Mouse (Mus musculus): ENCODE data around the gene Taf15. TPM values are rescaled to one million over a fixed set of nuclear protein-coding genes. Genes with fewer than 3 reads are reported as not detected.
"Not testable (repeated sequence)": the region's sequence is repeated elsewhere in the genome, so short reads cannot be mapped to it uniquely, and the experiment has no call there.

Taf15 gene
- polyA plus RNA-seq, 1 experiment from 2014 or later, result 13.8 TPM

DNA sequence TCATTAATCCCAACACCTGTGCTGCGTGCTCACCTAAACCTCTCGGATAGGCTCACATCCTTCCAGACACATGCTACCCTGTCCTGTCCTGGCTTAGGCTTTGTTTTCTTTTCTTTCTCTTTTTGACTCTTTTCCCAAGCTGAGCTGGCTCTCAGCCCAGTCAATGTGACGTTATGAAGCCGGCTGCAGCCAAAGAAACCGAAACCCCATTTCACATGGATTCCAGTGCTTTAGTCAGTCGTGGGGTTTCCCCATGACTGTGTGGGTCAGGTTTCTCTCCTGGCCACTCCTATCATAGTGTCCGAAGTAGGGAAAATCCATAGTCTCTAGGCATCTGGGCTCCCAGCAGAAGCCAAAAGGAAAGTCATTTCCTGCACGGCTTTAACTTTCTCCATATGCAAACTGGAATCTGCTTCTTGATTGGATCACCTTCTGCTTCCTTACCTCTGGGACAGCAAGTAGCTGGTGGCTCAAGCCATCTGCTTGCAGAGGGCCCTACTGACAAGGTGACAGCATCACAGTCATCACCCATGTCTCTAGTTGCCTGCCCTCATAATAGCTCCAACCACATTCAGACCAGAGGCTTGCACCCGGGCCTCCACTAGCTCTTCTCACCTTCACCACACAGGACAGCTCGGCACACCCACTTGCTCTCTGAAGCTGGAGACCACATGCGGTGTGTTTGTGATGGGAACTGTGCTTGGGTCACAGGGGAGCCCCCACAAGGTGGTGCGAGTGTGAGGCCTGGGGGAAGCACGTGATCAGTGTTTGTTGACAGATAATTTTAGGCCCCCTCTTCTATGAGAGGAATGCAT is 61.9 kb downstream of the Taf15 start:
- Histone ChIP-seq H3K4me2 (ENCODE audit: low read depth, low read length, severe bottlenecking) (no peak overlapping the region), H3K4me3 (ENCODE audit: low read depth, low read length) (no peak overlapping the region), H3K27ac (ENCODE audit: low read depth, low read length) (no peak overlapping the region), H3K9ac (ENCODE audit: low read length) (no peak overlapping the region), H3K9me3 (ENCODE audit: control insufficient read depth, low read length) (no peaks in the 10 kb centered on the region), H3K36me3 (ENCODE audit: control insufficient read depth, insufficient read depth, low read length) (no peaks in the 10 kb centered on the region), H3K4me1 (replicated peaks; ENCODE audit: control insufficient read depth, insufficient read depth, low read length) (no peaks in the 10 kb centered on the region), H3K27me3 (ENCODE audit: control insufficient read depth, insufficient read depth, low read length) (no peaks in the 10 kb centered on the region)
- no peak for ATAC-seq (replicated peaks; ENCODE audit: low FRiP score)
- DNase-seq (ENCODE audit: low spot score), result no peak
- 68% methylated on average over 13 of the region's 13 CpGs for WGBS

DNA sequence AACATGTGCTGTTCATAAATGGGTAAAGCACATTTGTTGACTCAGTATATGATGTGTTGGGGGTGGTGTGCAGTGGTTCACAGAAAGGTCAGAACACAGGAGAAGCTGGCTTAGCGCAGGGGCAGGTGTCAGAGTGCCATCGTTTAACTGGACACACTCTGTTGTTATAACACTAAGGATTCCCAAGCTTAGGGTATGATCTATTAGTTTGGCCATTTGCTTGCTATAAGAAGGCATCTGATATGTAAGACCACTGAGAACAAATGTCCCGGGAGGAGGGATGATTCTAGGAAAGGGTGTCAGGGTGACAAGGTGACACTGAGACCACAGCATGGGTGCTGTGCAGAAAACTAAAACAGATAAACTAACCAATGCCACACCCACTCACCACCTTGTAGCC is 63.9 kb downstream of the Taf15 start:
- 89% methylated on average over 3 of the region's 3 CpGs for WGBS
- Histone ChIP-seq H3K4me1 (replicated peaks; ENCODE audit: control insufficient read depth, insufficient read depth, low read length) (no peaks in the 10 kb centered on the region), H3K27me3 (ENCODE audit: control insufficient read depth, insufficient read depth, low read length) (no peaks in the 10 kb centered on the region), H3K27ac (ENCODE audit: low read depth, low read length) (no peak overlapping the region), H3K4me3 (ENCODE audit: low read depth, low read length) (no peak overlapping the region), H3K9ac (ENCODE audit: low read length) (no peak overlapping the region), H3K4me2 (ENCODE audit: low read depth, low read length, severe bottlenecking) (no peak overlapping the region), H3K9me3 (ENCODE audit: control insufficient read depth, low read length) (no peaks in the 10 kb centered on the region), H3K36me3 (ENCODE audit: control insufficient read depth, insufficient read depth, low read length) (no peaks in the 10 kb centered on the region)
- no peak for ATAC-seq (replicated peaks; ENCODE audit: low FRiP score)
- no peak for DNase-seq (ENCODE audit: low spot score)

DNA sequence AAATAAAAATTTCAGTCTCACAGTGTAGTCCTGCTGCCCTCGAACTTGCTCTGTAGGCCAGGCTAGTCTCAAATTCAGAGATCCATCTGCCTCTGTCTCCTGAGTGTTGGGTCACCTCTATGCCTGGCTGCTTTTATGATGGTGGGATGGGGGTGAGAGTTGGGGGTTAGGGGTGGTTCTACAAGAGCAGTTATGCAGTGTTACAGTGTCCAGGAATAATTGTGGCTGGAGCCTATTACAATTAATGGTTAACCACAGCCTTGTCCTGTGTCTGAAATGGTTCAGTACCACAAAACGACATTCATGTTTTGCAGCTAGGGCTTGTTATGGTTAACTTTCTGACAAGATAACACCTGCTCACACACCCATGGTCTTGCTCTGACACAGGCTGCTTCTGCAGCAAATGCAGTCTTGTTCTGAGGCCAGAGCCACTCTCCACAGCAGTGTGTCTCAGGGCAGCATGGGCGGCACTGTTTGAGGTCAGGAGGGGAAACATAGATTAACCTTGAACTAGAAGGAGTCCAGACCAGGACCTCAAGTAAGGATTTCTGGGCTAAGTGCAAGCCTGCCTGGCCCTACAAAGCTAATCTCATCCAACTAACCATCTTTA is 65.9 kb downstream of the Taf15 start:
- no peak for DNase-seq (ENCODE audit: low spot score)
- Histone ChIP-seq H3K9ac (ENCODE audit: low read length) (no peak overlapping the region), H3K4me1 (replicated peaks; ENCODE audit: control insufficient read depth, insufficient read depth, low read length) (no peaks in the 10 kb centered on the region), H3K4me3 (ENCODE audit: low read depth, low read length) (no peak overlapping the region), H3K27me3 (ENCODE audit: control insufficient read depth, insufficient read depth, low read length) (no peaks in the 10 kb centered on the region), H3K27ac (ENCODE audit: low read depth, low read length) (no peak overlapping the region), H3K4me2 (ENCODE audit: low read depth, low read length, severe bottlenecking) (no peak overlapping the region), H3K36me3 (ENCODE audit: control insufficient read depth, insufficient read depth, low read length) (no peaks in the 10 kb centered on the region), H3K9me3 (ENCODE audit: control insufficient read depth, low read length) (no peaks in the 10 kb centered on the region)
- ATAC-seq (replicated peaks; ENCODE audit: low FRiP score), result no peak
- 88% methylated on average over 3 of the region's 3 CpGs for WGBS

DNA sequence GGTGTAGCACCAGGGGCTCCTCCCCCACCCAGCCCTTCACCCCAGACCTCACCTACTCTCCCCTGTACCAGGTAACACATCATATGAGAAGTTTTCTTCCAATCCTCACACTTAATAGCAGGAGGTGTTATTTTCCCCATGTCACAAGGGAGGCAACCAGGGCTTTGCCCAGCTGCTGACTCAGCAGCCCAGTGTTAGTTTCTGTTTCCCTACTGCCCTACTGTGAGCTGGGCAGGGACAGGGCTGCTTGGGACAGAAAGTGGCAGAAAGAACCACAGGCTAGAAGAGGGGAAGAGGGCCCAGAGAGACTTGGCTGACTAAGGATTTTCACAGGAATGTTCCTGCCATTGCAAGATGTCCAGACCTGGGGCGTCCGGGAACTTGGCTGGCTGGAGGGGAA is 68.0 kb downstream of the Taf15 start:
- DNase-seq (ENCODE audit: low spot score) (no peak), ATAC-seq (replicated peaks; ENCODE audit: low FRiP score) (no peak)
- Histone ChIP-seq H3K4me1 (replicated peaks; ENCODE audit: control insufficient read depth, insufficient read depth, low read length) (no peaks in the 10 kb centered on the region), H3K9ac (ENCODE audit: low read length) (no peak overlapping the region), H3K27ac (ENCODE audit: low read depth, low read length) (no peak overlapping the region), H3K9me3 (ENCODE audit: control insufficient read depth, low read length) (no peaks in the 10 kb centered on the region), H3K36me3 (ENCODE audit: control insufficient read depth, insufficient read depth, low read length) (no peaks in the 10 kb centered on the region), H3K27me3 (ENCODE audit: control insufficient read depth, insufficient read depth, low read length) (no peaks in the 10 kb centered on the region), H3K4me2 (ENCODE audit: low read depth, low read length, severe bottlenecking) (no peak overlapping the region), H3K4me3 (ENCODE audit: low read depth, low read length) (no peak overlapping the region)
- WGBS, result 86% methylated on average over 2 of the region's 2 CpGs

DNA sequence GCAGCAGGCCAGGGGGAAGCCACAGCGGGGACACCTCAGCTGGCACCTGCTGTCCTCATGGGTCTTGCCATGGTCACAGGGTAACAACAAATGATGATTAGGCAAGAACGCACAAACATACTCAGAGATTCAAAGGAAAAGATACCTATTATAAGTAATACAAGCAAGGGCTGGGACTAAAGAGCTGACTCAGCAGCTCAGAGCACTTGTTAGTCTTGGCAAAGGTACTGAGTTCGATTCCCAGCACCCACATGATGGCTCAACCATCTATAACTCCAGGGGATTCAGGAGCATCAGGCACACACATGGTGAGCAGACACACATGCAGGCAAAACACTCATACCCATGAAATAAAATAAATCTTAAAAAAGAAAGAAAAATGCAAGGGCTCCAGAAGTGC is 68.5 kb downstream of the Taf15 start:
- Histone ChIP-seq H3K36me3 (ENCODE audit: control insufficient read depth, insufficient read depth, low read length) (no peaks in the 10 kb centered on the region), H3K27ac (ENCODE audit: low read depth, low read length) (no peak overlapping the region), H3K4me3 (ENCODE audit: low read depth, low read length) (no peak overlapping the region), H3K9me3 (ENCODE audit: control insufficient read depth, low read length) (no peaks in the 10 kb centered on the region), H3K4me1 (replicated peaks; ENCODE audit: control insufficient read depth, insufficient read depth, low read length) (no peaks in the 10 kb centered on the region), H3K27me3 (ENCODE audit: control insufficient read depth, insufficient read depth, low read length) (no peaks in the 10 kb centered on the region), H3K4me2 (ENCODE audit: low read depth, low read length, severe bottlenecking) (no peak overlapping the region), H3K9ac (ENCODE audit: low read length) (no peak overlapping the region)
- DNase-seq (ENCODE audit: low spot score) (no peak), ATAC-seq (replicated peaks; ENCODE audit: low FRiP score) (no peak)
- WGBS, result 90% methylated on average over 3 of the region's 3 CpGs

DNA sequence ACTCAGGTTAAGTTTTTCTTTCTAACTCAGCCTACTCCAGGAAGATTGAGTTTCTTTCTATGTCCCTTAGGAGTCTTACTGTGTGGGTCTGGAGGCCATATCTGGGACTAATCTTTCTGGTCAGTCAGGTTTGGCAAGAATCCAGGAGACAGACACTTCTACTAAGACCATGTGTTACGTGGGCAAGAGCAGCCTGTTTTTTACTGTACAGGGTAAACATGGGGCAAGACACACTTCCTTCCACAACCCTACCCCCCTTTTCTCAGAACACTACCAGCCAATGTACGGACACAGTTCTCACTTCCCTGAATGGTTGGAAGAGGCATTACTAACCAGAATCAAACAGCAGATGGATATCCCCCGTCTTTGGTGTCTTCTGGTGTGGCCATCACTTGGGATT is 71.3 kb downstream of the Taf15 start:
- no peaks in the 10 kb centered on the region for H3K27me3 ChIP-seq (ENCODE audit: control insufficient read depth, insufficient read depth, low read length)
- WGBS, result 75% methylated on average over 3 of the region's 3 CpGs
- no peaks in the 10 kb centered on the region for H3K9me3 ChIP-seq (ENCODE audit: control insufficient read depth, low read length)
- DNase-seq (ENCODE audit: low spot score) (no peak), ATAC-seq (replicated peaks; ENCODE audit: low FRiP score) (no peak)
- H3K4me1 ChIP-seq (replicated peaks; ENCODE audit: control insufficient read depth, insufficient read depth, low read length), result no peaks in the 10 kb centered on the region
- no peak overlapping the region for H3K4me3 ChIP-seq (ENCODE audit: low read depth, low read length)
- H3K9ac ChIP-seq (ENCODE audit: low read length), result no peak overlapping the region
- no peaks in the 10 kb centered on the region for H3K36me3 ChIP-seq (ENCODE audit: control insufficient read depth, insufficient read depth, low read length)
- H3K4me2 ChIP-seq (ENCODE audit: low read depth, low read length, severe bottlenecking), result no peak overlapping the region
- no peak overlapping the region for H3K27ac ChIP-seq (ENCODE audit: low read depth, low read length)

DNA sequence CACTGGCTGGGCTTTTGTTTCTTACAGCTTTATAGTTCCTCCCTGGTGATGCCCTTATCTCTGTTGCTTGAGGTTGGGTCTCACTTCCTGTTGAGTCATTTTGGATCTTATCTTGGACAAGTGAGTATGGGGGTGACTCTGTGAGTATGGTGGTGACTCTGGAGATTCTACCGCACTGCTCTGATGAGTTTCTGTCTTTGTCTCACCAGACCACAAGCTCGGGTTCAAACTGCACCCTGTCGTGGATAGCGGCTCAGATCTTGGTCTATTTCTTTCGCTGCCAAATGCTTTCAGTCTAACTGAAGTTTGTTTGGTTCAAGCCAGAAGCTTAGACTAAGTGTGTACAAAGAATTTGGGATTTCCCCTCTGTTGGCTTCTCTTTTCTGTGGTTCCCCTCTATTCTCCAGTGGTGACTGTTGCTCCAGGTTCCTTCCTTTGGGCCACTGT is 77.3 kb downstream of the Taf15 start:
- Histone ChIP-seq H3K9ac (ENCODE audit: low read length) (no peak overlapping the region), H3K4me1 (replicated peaks; ENCODE audit: control insufficient read depth, insufficient read depth, low read length) (no peaks in the 10 kb centered on the region), H3K4me3 (ENCODE audit: low read depth, low read length) (no peak overlapping the region), H3K27ac (ENCODE audit: low read depth, low read length) (no peak overlapping the region), H3K4me2 (ENCODE audit: low read depth, low read length, severe bottlenecking) (no peak overlapping the region), H3K27me3 (ENCODE audit: control insufficient read depth, insufficient read depth, low read length) (no peaks in the 10 kb centered on the region), H3K36me3 (ENCODE audit: control insufficient read depth, insufficient read depth, low read length) (no peaks in the 10 kb centered on the region), H3K9me3 (ENCODE audit: control insufficient read depth, low read length) (no peaks in the 10 kb centered on the region)
- DNase-seq (ENCODE audit: low spot score) (no peak), ATAC-seq (replicated peaks; ENCODE audit: low FRiP score) (no peak)
- 90% methylated on average over 5 of the region's 5 CpGs for WGBS

DNA sequence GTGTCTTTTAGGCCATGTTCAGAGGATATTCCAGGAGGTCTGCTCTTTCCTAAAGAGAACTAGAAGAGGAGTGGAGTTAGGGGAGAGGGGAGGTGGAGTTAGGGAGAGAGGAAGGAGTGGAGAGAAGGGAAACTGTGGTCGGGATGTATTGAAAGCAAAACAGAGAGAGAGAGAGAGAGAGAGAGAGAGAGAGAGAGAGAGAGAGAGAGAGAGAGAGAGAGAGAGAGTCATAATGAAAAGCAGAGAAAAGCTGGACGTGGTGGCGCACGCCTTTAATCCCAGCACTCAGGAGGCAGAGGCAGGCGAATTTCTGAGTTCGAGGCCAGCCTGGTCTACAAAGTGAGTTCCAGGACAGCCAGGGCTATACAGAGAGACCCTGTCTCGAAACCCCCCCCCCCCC is 78.2 kb downstream of the Taf15 start:
- not testable (repeated sequence) for H3K4me3 ChIP-seq (ENCODE audit: low read depth, low read length); H3K27ac ChIP-seq (ENCODE audit: low read depth, low read length); H3K4me2 ChIP-seq (ENCODE audit: low read depth, low read length, severe bottlenecking); ATAC-seq (replicated peaks; ENCODE audit: low FRiP score); DNase-seq (ENCODE audit: low spot score); H3K4me1 ChIP-seq (replicated peaks; ENCODE audit: control insufficient read depth, insufficient read depth, low read length); H3K9ac ChIP-seq (ENCODE audit: low read length); H3K36me3 ChIP-seq (ENCODE audit: control insufficient read depth, insufficient read depth, low read length); H3K27me3 ChIP-seq (ENCODE audit: control insufficient read depth, insufficient read depth, low read length); H3K9me3 ChIP-seq (ENCODE audit: control insufficient read depth, low read length)
- WGBS, result 91% methylated on average over 7 of the region's 7 CpGs

DNA sequence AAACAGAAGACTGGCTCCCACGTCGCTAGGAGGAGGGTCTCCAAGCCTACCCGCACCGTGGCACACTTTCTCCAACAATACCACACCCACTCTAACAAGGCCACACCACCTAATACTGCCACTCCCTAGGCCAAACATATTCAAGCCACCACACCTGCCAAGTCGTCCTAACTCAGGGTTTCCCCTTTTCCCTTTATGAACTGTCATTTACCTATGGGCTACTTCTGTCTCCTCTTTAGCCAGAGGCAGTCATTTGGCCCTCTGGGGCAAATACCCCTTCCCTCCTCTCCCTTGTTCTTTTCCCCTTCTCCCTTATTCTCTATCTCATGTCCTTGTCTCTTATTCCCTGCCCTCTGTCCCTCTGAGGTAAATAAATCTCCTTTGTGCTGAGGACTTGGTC is 78.8 kb downstream of the Taf15 start:
- Histone ChIP-seq H3K4me3 (ENCODE audit: low read depth, low read length) (no peak overlapping the region), H3K27me3 (ENCODE audit: control insufficient read depth, insufficient read depth, low read length) (no peaks in the 10 kb centered on the region), H3K4me1 (replicated peaks; ENCODE audit: control insufficient read depth, insufficient read depth, low read length) (no peaks in the 10 kb centered on the region), H3K27ac (ENCODE audit: low read depth, low read length) (no peak overlapping the region), H3K9ac (ENCODE audit: low read length) (no peak overlapping the region), H3K4me2 (ENCODE audit: low read depth, low read length, severe bottlenecking) (no peak overlapping the region), H3K36me3 (ENCODE audit: control insufficient read depth, insufficient read depth, low read length) (no peaks in the 10 kb centered on the region), H3K9me3 (ENCODE audit: control insufficient read depth, low read length) (no peaks in the 10 kb centered on the region)
- no peak for DNase-seq (ENCODE audit: low spot score)
- 92% methylated on average over 5 of the region's 5 CpGs for WGBS
- no peak for ATAC-seq (replicated peaks; ENCODE audit: low FRiP score)

Data from forebrain, embryonic 11.5 days (tissue).